Mouse (Mus musculus) heart, embryonic 16.5 days (tissue): ENCODE measurements around the gene Psg28. TPM values are rescaled to one million over a fixed set of nuclear protein-coding genes. Genes with fewer than 3 reads are reported as not detected.
"Not testable (repeated sequence)": the region's sequence is repeated elsewhere in the genome, so short reads cannot be mapped to it uniquely, and the experiment has no call there.

Experiments used
- ATAC-seq: fragments of 200-750 bp; cut with Nextera tagmentation; replicated peaks from 2 replicates; pipeline ENCODE4 v1.8.0; 2017; ENCODE audit warnings: moderate number of reproducible peaks; ENCODE audit not compliant: insufficient read depth, low FRiP score; ENCODE audit errors: extremely low read depth
- H3K27ac ChIP-seq: fragments of 300-500 bp; sonication (generic); 2 replicates; pipeline ENCODE4 v1.5.1; 2014; ENCODE audit warnings: mild to moderate bottlenecking, low read length, control low read depth, moderate library complexity
- H3K27me3 ChIP-seq: fragments of 300-500 bp; sonication (generic); 2 replicates; pipeline ENCODE4 v1.6.1; 2014; ENCODE audit warnings: low read length, mixed read lengths; ENCODE audit not compliant: control insufficient read depth, insufficient read depth
- H3K36me3 ChIP-seq: fragments of 300-500 bp; sonication (generic); 2 replicates; pipeline ENCODE4 v1.6.1; 2014; ENCODE audit not compliant: control insufficient read depth, insufficient read depth
- H3K4me1 ChIP-seq: fragments of 300-500 bp; sonication (generic); 2 replicates; pipeline ENCODE4 v1.6.1; 2014; ENCODE audit warnings: low read length, mixed read lengths; ENCODE audit not compliant: control insufficient read depth, insufficient read depth
- H3K4me2 ChIP-seq: fragments of 300-500 bp; sonication (generic); 2 replicates; pipeline ENCODE4 v1.6.1; 2014; ENCODE audit warnings: low read depth, mild to moderate bottlenecking, control low read depth, low read length
- H3K4me3 ChIP-seq: fragments of 300-500 bp; sonication (generic); 2 replicates; pipeline ENCODE4 v1.5.1; 2014; ENCODE audit warnings: mild to moderate bottlenecking, control low read depth, low read length
- H3K9ac ChIP-seq: fragments of 300-500 bp; sonication (generic); 2 replicates; pipeline ENCODE4 v1.6.1; 2014; ENCODE audit warnings: low read length, control low read depth
- H3K9me3 ChIP-seq: fragments of 300-500 bp; sonication (generic); replicated peaks from 2 replicates; pipeline ENCODE4 v1.6.1; 2016; ENCODE audit warnings: low read length; ENCODE audit not compliant: control insufficient read depth
- WGBS: fragments of 180-500 bp; shearing (Covaris S2); extraction: QIAGEN DNeasy Blood & Tissue Kit; methylation state at CpG from one replicate; pipeline ENCODE4 v1.1.7; 2014; 5-methylcytosine and 5-hydroxymethylcytosine counted together
- microRNA-seq: library from miRNA; unstranded; fragments of <30 nt; microRNA quantifications from one replicate; pipeline ENCODE4, GENCODE M21; 2017
- polyA plus RNA-seq: library from polyadenylated mRNA; unstranded; fragments of >200 nt; fragmentation: Nextera tagmentation; extraction: Ambion mirVana; gene quantifications from 2 replicates; pipeline ENCODE4 v1.2.1, GENCODE M21; 2015

Gene Psg28
- polyA plus RNA-seq: not detected in 2 replicates

GRCm38 (mm10) chr7:18431941-18432340 is at the start of gene Psg28:
Gene Psg28 (minus strand): TSS chr7:18432041.
- not testable (repeated sequence) for H3K27ac ChIP-seq, H3K9me3 ChIP-seq, ATAC-seq, H3K9ac ChIP-seq, H3K27me3 ChIP-seq, H3K4me2 ChIP-seq, H3K36me3 ChIP-seq, H3K4me3 ChIP-seq, H3K4me1 ChIP-seq
- 69% methylated on average over 2 of the region's 2 CpGs for WGBS

- H3K9ac ChIP-seq: no peak overlapping the region
- 31% methylated on average over 10 of the region's 11 CpGs for WGBS
- ATAC-seq: no peak
- peaks cover 16% of the 10 kb centered on the region for H3K9me3 ChIP-seq
- H3K4me2 ChIP-seq: no peak overlapping the region
- no peaks in the 10 kb centered on the region for H3K36me3 ChIP-seq
- no peaks in the 10 kb centered on the region for H3K27me3 ChIP-seq
- no peak overlapping the region for H3K4me3 ChIP-seq
- no peak overlapping the region for H3K27ac ChIP-seq
- no peaks in the 10 kb centered on the region for H3K4me1 ChIP-seq
Observed at GRCm38 (mm10) chr7:18403407-18403806, 28.4 kb downstream of the Psg28 start.

- no peaks in the 10 kb centered on the region for H3K36me3 ChIP-seq
- no peak overlapping the region for H3K4me3 ChIP-seq
- no peaks in the 10 kb centered on the region for H3K4me1 ChIP-seq
- no peak overlapping the region for H3K9ac ChIP-seq
- WGBS: 38% methylated on average over 31 of the region's 35 CpGs
- no peak for ATAC-seq
- H3K9me3 ChIP-seq: peaks cover 12% of the 10 kb centered on the region
- no peak overlapping the region for H3K27ac ChIP-seq
- H3K4me2 ChIP-seq: no peak overlapping the region
- no peaks in the 10 kb centered on the region for H3K27me3 ChIP-seq
Observed at GRCm38 (mm10) chr7:18402527-18403237, 29.2 kb downstream of the Psg28 start.

- not testable (repeated sequence) for H3K4me3 ChIP-seq, ATAC-seq, H3K4me1 ChIP-seq, H3K27me3 ChIP-seq, H3K4me2 ChIP-seq, H3K9ac ChIP-seq, H3K9me3 ChIP-seq, H3K27ac ChIP-seq, H3K36me3 ChIP-seq
- 69% methylated on average over 4 of the region's 4 CpGs for WGBS
Observed at GRCm38 (mm10) chr7:18391483-18391882, 40.4 kb downstream of the Psg28 start.

- Histone ChIP-seq H3K27me3 (no peaks in the 10 kb centered on the region), H3K27ac (no peak overlapping the region), H3K36me3 (no peaks in the 10 kb centered on the region), H3K4me3 (no peak overlapping the region), H3K9ac (no peak overlapping the region), H3K9me3 (peaks cover 20% of the 10 kb centered on the region), H3K4me2 (no peak overlapping the region), H3K4me1 (no peaks in the 10 kb centered on the region)
- 38% methylated on average over 2 of the region's 2 CpGs for WGBS
- ATAC-seq: no peak
Observed at GRCm38 (mm10) chr7:18378295-18378694, 53.5 kb downstream of the Psg28 start.

Small RNAs within 50 kb of the gene (microRNA-seq; reads per million reads assigned to microRNA genes)
- gene Gm24715: not detected

Other genes with a start within 250 kb of the Psg28 start
- gene Mill1, start 186.7 kb downstream of the Psg28 start, polyA plus RNA-seq: not detected in 2 replicates
- gene Psg18, start 77.0 kb downstream of the Psg28 start, polyA plus RNA-seq: not detected in 2 replicates
- gene Psg26, start 52.1 kb upstream of the Psg28 start, polyA plus RNA-seq: not detected in 2 replicates
- not detected in 2 replicates for gene Psg25, start 100.2 kb upstream of the Psg28 start, polyA plus RNA-seq
- not detected in 2 replicates for gene Psg27, start 135.3 kb upstream of the Psg28 start, polyA plus RNA-seq
- gene Psg23, start 184.5 kb upstream of the Psg28 start, polyA plus RNA-seq: not detected in 2 replicates
- gene Psg21, start 224.7 kb upstream of the Psg28 start, polyA plus RNA-seq: not detected in 2 replicates